Mouse (Mus musculus) large intestine, adult 2 months (tissue): Measurements from ENCODE around the gene Meiob. TPM values are rescaled to one million over a fixed set of nuclear protein-coding genes. Genes with fewer than 3 reads are reported as not detected.

Experiments
- polyA plus RNA-seq: library from polyadenylated mRNA; depleted of rRNA; stranded (reverse); fragments of >200 nt; gene quantifications from 2 replicates; pipeline ENCODE4 v1.2.3, GENCODE M21; 2012; rRNA removed

The Meiob gene
- polyA plus RNA-seq, 1 experiment, result 0.05 TPM

Other genes starting within 250 kb of the Meiob start
- 84.7 and 109 TPM in 2 replicates for gene Tsc2, start 171.7 kb upstream of the Meiob start, polyA plus RNA-seq
- gene Nthl1, start 171.6 kb upstream of the Meiob start, polyA plus RNA-seq, result 7.3 and 7.5 TPM in 2 replicates
- 30.0 and 37.4 TPM in 2 replicates for gene Slc9a3r2, start 154.0 kb upstream of the Meiob start, polyA plus RNA-seq
- not detected in 2 replicates for gene Npw, start 145.8 kb upstream of the Meiob start, polyA plus RNA-seq
- gene Zfp598, start 134.6 kb upstream of the Meiob start, polyA plus RNA-seq, result 52.1 and 78.3 TPM in 2 replicates
- gene Syngr3, start 114.3 kb upstream of the Meiob start, polyA plus RNA-seq, result 1.8 and 2.7 TPM in 2 replicates
- gene Gfer, start 108.1 kb upstream of the Meiob start, polyA plus RNA-seq, result 22.8 and 22.9 TPM in 2 replicates
- 181 and 212 TPM in 2 replicates for gene Noxo1, start 108.1 kb upstream of the Meiob start, polyA plus RNA-seq
- 46.1 and 51.7 TPM in 2 replicates for gene Tbl3, start 96.6 kb upstream of the Meiob start, polyA plus RNA-seq
- gene Rnf151, start 86.2 kb upstream of the Meiob start, polyA plus RNA-seq, result 0.12 and 0.35 TPM in 2 replicates
- 3,715 and 4,974 TPM in 2 replicates for gene Rps2, start 86.2 kb upstream of the Meiob start, polyA plus RNA-seq
- 371 and 397 TPM in 2 replicates for gene Ndufb10, start 79.8 kb upstream of the Meiob start, polyA plus RNA-seq
- gene Rpl3l, start 76.5 kb upstream of the Meiob start, polyA plus RNA-seq, result 0.10 and 0.22 TPM in 2 replicates
- 96.0 and 103 TPM in 2 replicates for gene Msrb1, start 67.6 kb upstream of the Meiob start, polyA plus RNA-seq
- gene Hs3st6, start 51.3 kb upstream of the Meiob start, polyA plus RNA-seq, result 0.98 and 1.7 TPM in 2 replicates
- gene Hagh, start 35.9 kb downstream of the Meiob start, polyA plus RNA-seq, result 105 and 239 TPM in 2 replicates
- 54.7 and 121 TPM in 2 replicates for gene Fahd1, start 46.1 kb downstream of the Meiob start, polyA plus RNA-seq
- gene Igfals, start 61.7 kb downstream of the Meiob start, polyA plus RNA-seq, result 1.1 and 1.4 TPM in 2 replicates
- gene Nubp2, start 82.1 kb downstream of the Meiob start, polyA plus RNA-seq, result 37.3 and 41.3 TPM in 2 replicates
- gene Spsb3, start 82.4 kb downstream of the Meiob start, polyA plus RNA-seq, result 57.4 and 70.5 TPM in 2 replicates
- 21.6 and 34.0 TPM in 2 replicates for gene Eme2, start 90.8 kb downstream of the Meiob start, polyA plus RNA-seq
- 119 and 144 TPM in 2 replicates for gene Mrps34, start 90.8 kb downstream of the Meiob start, polyA plus RNA-seq
- gene Nme3, start 92.2 kb downstream of the Meiob start, polyA plus RNA-seq, result 61.2 and 62.9 TPM in 2 replicates
- 41.0 and 69.6 TPM in 2 replicates for gene Mapk8ip3, start 132.7 kb downstream of the Meiob start, polyA plus RNA-seq
- gene Jpt2, start 156.4 kb downstream of the Meiob start, polyA plus RNA-seq, result 35.4 and 42.4 TPM in 2 replicates
- gene Cramp1l, start 211.5 kb downstream of the Meiob start, polyA plus RNA-seq, result 8.0 and 15.1 TPM in 2 replicates
- 7.8 and 9.4 TPM in 2 replicates for gene Ift140, start 211.8 kb downstream of the Meiob start, polyA plus RNA-seq